Mouse (Mus musculus) kidney, adult 2 months (tissue): ENCODE data around the gene Lipe.

Experiments used
- CTCF ChIP-seq: fragments of 200-500 bp; conservative IDR thresholded peaks from 2 replicates; pipeline ENCODE4 v1.5.1; 2011; ENCODE audit warnings: low read depth, mild to moderate bottlenecking, control low read depth, low read length, moderate library complexity, mixed read lengths; ENCODE audit not compliant: insufficient read depth, insufficient read length
- POLR2A ChIP-seq: fragments of 200-500 bp; IDR thresholded peaks from one replicate; pipeline ENCODE4 v1.6.1; 2011; ENCODE audit warnings: low read depth, low read length, control low read depth

- TF ChIP-seq CTCF (no peak), POLR2A (no peak)
These were observed 38.2 kb upstream of the Lipe start for GRCm38 (mm10) chr7:25436704-25437103.
